Mouse (Mus musculus): ENCODE results near the gene Tprgl. TPM values are rescaled to one million over a fixed set of nuclear protein-coding genes. Genes with fewer than 3 reads are reported as not detected.
A peak's percentile ranks its signal among the peaks of the same experiment; 100 is the strongest.

Tprgl gene
- 164 and 166 TPM in 2 replicates for polyA plus RNA-seq (2012; rRNA removed)

GRCm38 (mm10) chr4:154160538-154161390 is at the start of gene Tprgl:
Tprgl (minus strand) TSS chr4:154160666.
- DNase-seq (ENCODE audit: low spot score) = peak; percentile 93

- no peak for DNase-seq (ENCODE audit: low spot score)
These were observed 49.4 kb upstream of the Tprgl start for GRCm38 (mm10) chr4:154209825-154210224.

GRCm38 (mm10) chr4:154209054-154209453 is 48.6 kb upstream of the Tprgl start:
- no peak for DNase-seq (ENCODE audit: low spot score)

GRCm38 (mm10) chr4:154207261-154207660 is 46.8 kb upstream of the Tprgl start:
- DNase-seq (ENCODE audit: low spot score) = peak; percentile 48

- DNase-seq (ENCODE audit: low spot score) = no peak
These were observed 44.9 kb upstream of the Tprgl start for GRCm38 (mm10) chr4:154205392-154205791.

- DNase-seq (ENCODE audit: low spot score) = no peak
These were observed 44.1 kb upstream of the Tprgl start for GRCm38 (mm10) chr4:154204532-154204931.

GRCm38 (mm10) chr4:154201511-154201910 is 41.0 kb upstream of the Tprgl start:
- DNase-seq (ENCODE audit: low spot score) = no peak

- DNase-seq (ENCODE audit: low spot score) = no peak
These were observed 38.0 kb upstream of the Tprgl start for GRCm38 (mm10) chr4:154198377-154198961.

GRCm38 (mm10) chr4:154197961-154198360 is 37.5 kb upstream of the Tprgl start:
- DNase-seq (ENCODE audit: low spot score) = no peak

GRCm38 (mm10) chr4:154188948-154189347 is 28.5 kb upstream of the Tprgl start:
- DNase-seq (ENCODE audit: low spot score) = no peak

GRCm38 (mm10) chr4:154186002-154186537 is 25.6 kb upstream of the Tprgl start:
- DNase-seq (ENCODE audit: low spot score) = no peak

- DNase-seq (ENCODE audit: low spot score) = no peak
These were observed 24.5 kb upstream of the Tprgl start for GRCm38 (mm10) chr4:154185001-154185400.

GRCm38 (mm10) chr4:154183566-154183965 is 23.1 kb upstream of the Tprgl start:
- DNase-seq (ENCODE audit: low spot score) = no peak

GRCm38 (mm10) chr4:154181001-154181400 is 20.5 kb upstream of the Tprgl start:
- DNase-seq (ENCODE audit: low spot score) = no peak

GRCm38 (mm10) chr4:154177257-154177656 is 16.8 kb upstream of the Tprgl start:
- DNase-seq (ENCODE audit: low spot score) = no peak

- no peak for DNase-seq (ENCODE audit: low spot score)
These were observed 11.6 kb upstream of the Tprgl start for GRCm38 (mm10) chr4:154171931-154172604.

GRCm38 (mm10) chr4:154171151-154171930 is 10.9 kb upstream of the Tprgl start:
- DNase-seq (ENCODE audit: low spot score) = no peak

GRCm38 (mm10) chr4:154170506-154171150 is 10.2 kb upstream of the Tprgl start, which contains the start of gene Megf6:
Megf6 (plus strand) TSS chr4:154170730.
- DNase-seq (ENCODE audit: low spot score) = no peak

GRCm38 (mm10) chr4:154170021-154170420 is 9.6 kb upstream of the Tprgl start:
- DNase-seq (ENCODE audit: low spot score) = no peak

- no peak for DNase-seq (ENCODE audit: low spot score)
These were observed 6.6 kb upstream of the Tprgl start for GRCm38 (mm10) chr4:154167053-154167452.

- no peak for DNase-seq (ENCODE audit: low spot score)
These were observed 2.8 kb upstream of the Tprgl start for GRCm38 (mm10) chr4:154163296-154163695.

All from urinary bladder, adult 2 months (tissue).